In genomic region chr4:133040241-133040904, GRCm38 (mm10) we compare ENCODE assay signal across 8 mouse cellular contexts. TPM values are rescaled to one million over a fixed set of nuclear protein-coding genes. Genes with fewer than 3 reads are reported as not detected.
DNase-seq lines count a peak whose midpoint lies in the region; ATAC-seq and TF ChIP-seq lines count a peak whose summit lies in the region.
"Had no signal": no experiment of that assay in that cellular context is flagged by ENCODE, and none has a peak within 500 bp of the region (broad histone marks: within the 10 kb centered on the region; RNA-seq: fewer than 3 reads in every experiment).

No protein-coding gene starts in this region.

- TF ChIP-seq CTCF in liver, postnatal 0 days (IDR thresholded peaks at IDR 0.05; ENCODE audit: low read depth) = no peak

- H3K9me3 ChIP-seq in liver, embryonic 11.5 days (ENCODE audit: control insufficient read depth, low read length) = no peaks in the 10 kb centered on the region
- H3K9me3 ChIP-seq in liver, postnatal 0 days (ENCODE audit: low read length) = no peaks in the 10 kb centered on the region
- no peaks in the 10 kb centered on the region for H3K9me3 ChIP-seq in embryonic facial prominence, embryonic 14.5 days (ENCODE audit: control insufficient read depth, low read length)
- no peaks in the 10 kb centered on the region for H3K9me3 ChIP-seq in intestine, embryonic 14.5 days (ENCODE audit: control insufficient read depth, low read length)
- H3K9me3 ChIP-seq in neural tube, embryonic 13.5 days = no peaks in the 10 kb centered on the region
- H3K9me3 ChIP-seq: megakaryocyte, embryonic 14.5 days had no signal

- peak overlapping the region; percentile 69; the same call in 1 of the 2 replicates for H3K4me3 ChIP-seq in liver, embryonic 11.5 days (ENCODE audit: low read depth, low read length)
- H3K4me3 ChIP-seq in liver, postnatal 0 days (ENCODE audit: low read depth, low read length) = no peak overlapping the region
- peak overlapping the region; percentile 67 for H3K4me3 ChIP-seq in embryonic facial prominence, embryonic 14.5 days (ENCODE audit: low read depth, low read length)
- peak overlapping the region; percentile 51 for H3K4me3 ChIP-seq in intestine, embryonic 14.5 days (ENCODE audit: low read depth, low read length)
- H3K4me3 ChIP-seq in neural tube, embryonic 13.5 days = peak overlapping the region; percentile 53
- H3K4me3 ChIP-seq: megakaryocyte, embryonic 14.5 days had no signal

- H3K4me1 ChIP-seq in liver, embryonic 11.5 days (replicated peaks; ENCODE audit: control insufficient read depth, insufficient read depth, low read length) = peaks cover 76% of the 10 kb centered on the region
- H3K4me1 ChIP-seq in liver, postnatal 0 days (ENCODE audit: insufficient read depth) = peaks cover 39% of the 10 kb centered on the region
- peaks cover 63% of the 10 kb centered on the region for H3K4me1 ChIP-seq in embryonic facial prominence, embryonic 14.5 days (ENCODE audit: control insufficient read depth, insufficient read depth, low read length)
- peaks cover 62% of the 10 kb centered on the region for H3K4me1 ChIP-seq in intestine, embryonic 14.5 days (replicated peaks; ENCODE audit: control insufficient read depth, insufficient read depth, low read length)
- peaks cover 90% of the 10 kb centered on the region for H3K4me1 ChIP-seq in neural tube, embryonic 13.5 days (replicated peaks)

- H3K27ac ChIP-seq in liver, embryonic 11.5 days (ENCODE audit: low read depth, low read length) = no peak overlapping the region
- no peak overlapping the region for H3K27ac ChIP-seq in liver, postnatal 0 days (ENCODE audit: low read depth)
- peak overlapping the region; percentile 34; the same call in 1 of the 2 replicates for H3K27ac ChIP-seq in embryonic facial prominence, embryonic 14.5 days (replicated peaks; ENCODE audit: low read depth, low read length)
- 0 out of 2 replicates have a peak overlapping the region, but pooled peaks have one; percentile 35 for H3K27ac ChIP-seq in intestine, embryonic 14.5 days (ENCODE audit: low read depth)
- H3K27ac ChIP-seq in neural tube, embryonic 13.5 days (replicated peaks) = no peak overlapping the region

- DNase-seq in liver, embryonic 11.5 days (ENCODE audit: low spot score) = no peak
- no peak for DNase-seq in liver, postnatal 0 days
- DNase-seq in embryonic facial prominence, embryonic 14.5 days (ENCODE audit: low spot score) = no peak
- DNase-seq in intestine, embryonic 14.5 days (ENCODE audit: low spot score) = no peak
- no peak for DNase-seq in left cerebral cortex, adult 11 months (ENCODE audit: low spot score)

- no peaks in the 10 kb centered on the region for H3K36me3 ChIP-seq in liver, embryonic 11.5 days (ENCODE audit: control insufficient read depth, insufficient read depth, low read length)
- H3K36me3 ChIP-seq in liver, postnatal 0 days (replicated peaks; ENCODE audit: insufficient read depth, low read length) = no peaks in the 10 kb centered on the region
- H3K36me3 ChIP-seq in embryonic facial prominence, embryonic 14.5 days (ENCODE audit: control insufficient read depth, insufficient read depth, low read length) = 0 out of 2 replicates have a peak, but pooled peaks cover 4% of the 10 kb centered on the region
- no peaks in the 10 kb centered on the region for H3K36me3 ChIP-seq in intestine, embryonic 14.5 days (ENCODE audit: control insufficient read depth, insufficient read depth, low read length)
- no peaks in the 10 kb centered on the region for H3K36me3 ChIP-seq in neural tube, embryonic 13.5 days

- peaks cover 36% of the 10 kb centered on the region for H3K27me3 ChIP-seq in liver, embryonic 11.5 days (replicated peaks; ENCODE audit: control insufficient read depth, insufficient read depth, low read length)
- H3K27me3 ChIP-seq in liver, postnatal 0 days (ENCODE audit: insufficient read depth, low read length) = peaks cover 40% of the 10 kb centered on the region
- no peaks in the 10 kb centered on the region for H3K27me3 ChIP-seq in embryonic facial prominence, embryonic 14.5 days (replicated peaks; ENCODE audit: control insufficient read depth, insufficient read depth, low read length)
- no peaks in the 10 kb centered on the region for H3K27me3 ChIP-seq in intestine, embryonic 14.5 days (replicated peaks; ENCODE audit: control insufficient read depth, insufficient read depth, low read length)
- H3K27me3 ChIP-seq in neural tube, embryonic 13.5 days = peaks cover 30% of the 10 kb centered on the region

- peak overlapping the region; percentile 97 for H3K4me2 ChIP-seq in liver, embryonic 11.5 days
- H3K4me2 ChIP-seq in liver, postnatal 0 days (ENCODE audit: low read depth, low read length) = no peak overlapping the region
- H3K4me2 ChIP-seq in embryonic facial prominence, embryonic 14.5 days (ENCODE audit: low read depth, low read length) = peak overlapping the region; percentile 99
- H3K4me2 ChIP-seq in intestine, embryonic 14.5 days (ENCODE audit: low read length) = peak overlapping the region; percentile 95
- peak overlapping the region; percentile 100 for H3K4me2 ChIP-seq in neural tube, embryonic 13.5 days

- WGBS in liver, embryonic 11.5 days = 54% methylated on average over 14 of the region's 14 CpGs
- WGBS in liver, postnatal 0 days (ENCODE audit: insufficient replicate concordance) = 75% methylated on average over 14 of the region's 14 CpGs
- 39% methylated on average over 14 of the region's 14 CpGs for WGBS in embryonic facial prominence, embryonic 14.5 days
- WGBS in intestine, embryonic 14.5 days = 45% methylated on average over 14 of the region's 14 CpGs
- 39% methylated on average over 14 of the region's 14 CpGs for WGBS in neural tube, embryonic 13.5 days

- no peak for ATAC-seq in liver, embryonic 11.5 days (replicated peaks; ENCODE audit: low FRiP score)
- ATAC-seq in liver, postnatal 0 days = no peak
- ATAC-seq in embryonic facial prominence, embryonic 14.5 days (ENCODE audit: low read depth) = no peak
- no peak for ATAC-seq in intestine, embryonic 14.5 days (replicated peaks; ENCODE audit: low FRiP score, low TSS enrichment, low read depth)
- no peak for ATAC-seq in neural tube, embryonic 13.5 days (ENCODE audit: low read depth)
- no peak for ATAC-seq in cerebellum, adult (ENCODE audit: insufficient number of reproducible peaks, low FRiP score, low TSS enrichment)

- no peak for TF ChIP-seq EP300 in liver, postnatal 0 days (IDR thresholded peaks at IDR 0.05; ENCODE audit: low read depth)

- no peak overlapping the region for H3K9ac ChIP-seq in liver, embryonic 11.5 days (ENCODE audit: low read depth, low read length)
- no peak overlapping the region for H3K9ac ChIP-seq in liver, postnatal 0 days (replicated peaks)
- peak overlapping the region; percentile 80 for H3K9ac ChIP-seq in embryonic facial prominence, embryonic 14.5 days (ENCODE audit: low read depth, low read length)
- H3K9ac ChIP-seq in intestine, embryonic 14.5 days (ENCODE audit: low read length) = no peak overlapping the region
- peak overlapping the region; percentile 82 for H3K9ac ChIP-seq in neural tube, embryonic 13.5 days

RNA-seq across cellular contexts. Expression of gene Ahdc1, which starts 29.3 kb away (rescaled TPM):
- 5.1 and 6.1 TPM in 2 replicates for polyA plus RNA-seq in liver, embryonic 11.5 days (2014; fragmentation: Nextera tagmentation; extraction: Ambion mirVana)
- polyA plus RNA-seq in liver, postnatal 0 days (2015; fragmentation: Nextera tagmentation; extraction: Ambion mirVana) = 0.76 and 0.87 TPM in 2 replicates
- 11.0 and 11.7 TPM in 2 replicates for polyA plus RNA-seq in embryonic facial prominence, embryonic 14.5 days (2014; fragmentation: Nextera tagmentation; extraction: Ambion mirVana)
- 7.3 and 8.1 TPM in 2 replicates for polyA plus RNA-seq in intestine, embryonic 14.5 days (2014; fragmentation: Nextera tagmentation; extraction: Ambion mirVana)
- polyA plus RNA-seq in neural tube, embryonic 13.5 days (2015; fragmentation: Nextera tagmentation; extraction: Ambion mirVana) = 9.4 and 9.9 TPM in 2 replicates

Comparison
In these comparisons a context has a peak if more than half of its experiments do, and no peak if none do; other contexts are left out.
1. H3K27ac ChIP-seq: peak in embryonic facial prominence, embryonic 14.5 days (single experiment) and intestine, embryonic 14.5 days (single experiment); none in liver, embryonic 11.5 days (single experiment), liver, postnatal 0 days (single experiment) and neural tube, embryonic 13.5 days (single experiment).
2. H3K9ac ChIP-seq: peak in embryonic facial prominence, embryonic 14.5 days (single experiment) and neural tube, embryonic 13.5 days (single experiment); none in liver, embryonic 11.5 days (single experiment), liver, postnatal 0 days (single experiment) and intestine, embryonic 14.5 days (single experiment).